Mouse (Mus musculus) adrenal gland, postnatal 36 days (tissue): ENCODE measurements around the gene Nid2. TPM values are rescaled to one million over a fixed set of nuclear protein-coding genes. Genes with fewer than 3 reads are reported as not detected.
A peak's percentile ranks its signal among the peaks of the same experiment; 100 is the strongest.

ENCODE experiments used
- DNase-seq, 2 experiments: peaks; one replicate each; pipeline ENCODE4 v3.0.0; 2021; ENCODE audit warnings: mixed read lengths in 1 of 2
- long read RNA-seq, 2 experiments: library from polyadenylated mRNA; stranded (forward); transcript quantifications; one replicate each; pipeline ENCODE4 v2.0.0; 2021; ENCODE audit warnings: borderline sequencing depth in 2 of 2
- total RNA-seq, 2 experiments: library from RNA; stranded (reverse); gene quantifications; 2 replicates each; pipeline ENCODE4 v1.2.3; 2021

Nid2 gene
- 10 to 100 TPM; 24.8 to 32.8 TPM for total RNA-seq
- long read RNA-seq, experiment 1, full-length matches to known transcripts = 4 of 13 reads
- long read RNA-seq, experiment 1, partial matches to known transcripts = 7 of 13 reads
- long read RNA-seq, experiment 1, other reads (novel, unspliced or antisense) = 2 of 13 reads
- long read RNA-seq, experiment 2, full-length matches to known transcripts = 1 of 2 reads
- long read RNA-seq, experiment 2, partial matches to known transcripts = 0 of 2 reads
- long read RNA-seq, experiment 2, other reads (novel, unspliced or antisense) = 1 of 2 reads

- peak; percentile 92 for DNase-seq
Observed at GRCm38 (mm10) chr14:19751025-19751771, at the start of gene Nid2. Nid2 (plus strand) TSS chr14:19751265.

GRCm38 (mm10) chr14:19701546-19701945, 49.5 kb upstream of the Nid2 start:
- no peak for DNase-seq

GRCm38 (mm10) chr14:19705649-19706048, 45.4 kb upstream of the Nid2 start:
- peak; percentile 75 to 86 for DNase-seq

GRCm38 (mm10) chr14:19706454-19706853, 44.6 kb upstream of the Nid2 start:
- DNase-seq = peak; percentile 61 to 81

GRCm38 (mm10) chr14:19706997-19707396, 44.1 kb upstream of the Nid2 start:
- DNase-seq = no peak

- DNase-seq = no peak
Observed at GRCm38 (mm10) chr14:19707721-19708507, 43.2 kb upstream of the Nid2 start.

- DNase-seq = no peak
Observed at GRCm38 (mm10) chr14:19709161-19709560, 41.9 kb upstream of the Nid2 start.

GRCm38 (mm10) chr14:19711771-19712170, 39.3 kb upstream of the Nid2 start:
- DNase-seq = no peak

- no peak for DNase-seq
Observed at GRCm38 (mm10) chr14:19713067-19713466, 38.0 kb upstream of the Nid2 start.

GRCm38 (mm10) chr14:19719077-19719476, 32.0 kb upstream of the Nid2 start:
- DNase-seq = no peak

GRCm38 (mm10) chr14:19720044-19720611, 30.9 kb upstream of the Nid2 start:
- DNase-seq = no peak

- peak; percentile 42 to 46 for DNase-seq
Observed at GRCm38 (mm10) chr14:19728278-19728677, 22.8 kb upstream of the Nid2 start.

- peak; percentile 73 to 74 for DNase-seq
Observed at GRCm38 (mm10) chr14:19728737-19729136, 22.3 kb upstream of the Nid2 start.

GRCm38 (mm10) chr14:19732097-19732496, 19.0 kb upstream of the Nid2 start:
- no peak for DNase-seq

GRCm38 (mm10) chr14:19733490-19734282, 17.4 kb upstream of the Nid2 start:
- peak; percentile 21 to 41 for DNase-seq

- no peak for DNase-seq
Observed at GRCm38 (mm10) chr14:19735303-19735702, 15.8 kb upstream of the Nid2 start.

GRCm38 (mm10) chr14:19737568-19737967, 13.5 kb upstream of the Nid2 start:
- no peak for DNase-seq

GRCm38 (mm10) chr14:19738094-19738843, 12.8 kb upstream of the Nid2 start:
- no peak for DNase-seq

GRCm38 (mm10) chr14:19739416-19740146, 11.5 kb upstream of the Nid2 start:
- no peak for DNase-seq

GRCm38 (mm10) chr14:19740147-19740738, 10.8 kb upstream of the Nid2 start:
- DNase-seq = no peak
